Comparison of ENCODE assay signal across 8 mouse cellular contexts in genomic region chr2:150608872-150609560, GRCm38 (mm10). TPM values are rescaled to one million over a fixed set of nuclear protein-coding genes. Genes with fewer than 3 reads are reported as not detected.
DNase-seq lines count a peak whose midpoint lies in the region; ATAC-seq lines count a peak whose summit lies in the region.

No protein-coding gene starts in this region.

- 0 out of 2 replicates have a peak overlapping the region, but pooled peaks have one; percentile 10 for H3K9ac ChIP-seq in midbrain, embryonic 11.5 days (ENCODE audit: low read length)

- peaks cover 7% of the 10 kb centered on the region for H3K4me1 ChIP-seq in midbrain, embryonic 11.5 days (ENCODE audit: control insufficient read depth, insufficient read depth, low read length)

- H3K9me3 ChIP-seq in midbrain, embryonic 11.5 days (ENCODE audit: control insufficient read depth, low read length) = no peaks in the 10 kb centered on the region

- intact Hi-C loops in left cerebral cortex, postnatal 4 days (cut with DNase I) = loop anchor here (2.0 kb wide), 2 partner anchors 66 to 140 kb away; partner anchors contain the start of gene Entpd6

- H3K27ac ChIP-seq in midbrain, embryonic 11.5 days (ENCODE audit: low read depth, low read length) = no peak overlapping the region

- no peaks in the 10 kb centered on the region for H3K36me3 ChIP-seq in midbrain, embryonic 11.5 days (ENCODE audit: control insufficient read depth, insufficient read depth, low read length)

- H3K4me3 ChIP-seq in midbrain, embryonic 11.5 days (ENCODE audit: low read depth, low read length) = peak overlapping the region; percentile 66

- WGBS in midbrain, embryonic 11.5 days = 1% methylated on average over 10 of the region's 10 CpGs

- H3K4me2 ChIP-seq in midbrain, embryonic 11.5 days = peak overlapping the region; percentile 63

- peak; percentile 34 for DNase-seq in 3134 (ENCODE audit: extremely low read depth, insufficient read length, low spot score)
- peak; percentile 80 for DNase-seq in R1 (ENCODE audit: low read depth, low spot score)
- peak; percentile 40 to 73 for DNase-seq in cerebellum, postnatal 36 days
- DNase-seq in frontal cortex, postnatal 36 days (ENCODE audit: low spot score in 2 of 2) = peak; percentile 66 to 90
- peak; percentile 65 for DNase-seq in kidney, adult 18-20 months
- DNase-seq in left cerebral cortex, postnatal 4 days = peak; percentile 49
- peak; percentile 97 for DNase-seq in midbrain, embryonic 11.5 days (ENCODE audit: low spot score, missing footprints)
- DNase-seq in spleen, adult 12 weeks (ENCODE audit: low spot score) = peak; percentile 40

- H3K27me3 ChIP-seq in midbrain, embryonic 11.5 days (ENCODE audit: control insufficient read depth, insufficient read depth, low read length) = no peaks in the 10 kb centered on the region

- peak; percentile 74 for ATAC-seq in midbrain, embryonic 11.5 days (ENCODE audit: low FRiP score)

RNA-seq across cellular contexts. Expression of gene Apmap, which starts 0.6 kb away (rescaled TPM):
- 10 to 100 TPM; 29.1 to 37.9 TPM for total RNA-seq in left cerebral cortex, postnatal 4 days (2021)
- polyA plus RNA-seq in midbrain, embryonic 11.5 days (2014; fragmentation: Nextera tagmentation; extraction: Ambion mirVana) = 36.9 and 37.7 TPM in 2 replicates

RNA-seq across cellular contexts. Expression of gene Cst7, which starts 38.8 kb away (rescaled TPM):
- total RNA-seq in left cerebral cortex, postnatal 4 days (2021) = not detected
- 0.23 and 0.33 TPM in 2 replicates for polyA plus RNA-seq in midbrain, embryonic 11.5 days (2014; fragmentation: Nextera tagmentation; extraction: Ambion mirVana)

RNA-seq across cellular contexts. Expression of gene Acss1, which starts 59.3 kb away (rescaled TPM):
- 10 to 100 TPM; 15.5 to 16.6 TPM for total RNA-seq in left cerebral cortex, postnatal 4 days (2021)
- polyA plus RNA-seq in midbrain, embryonic 11.5 days (2014; fragmentation: Nextera tagmentation; extraction: Ambion mirVana) = 20.5 and 21.5 TPM in 2 replicates

Comparison
In these comparisons a context has a peak if more than half of its experiments do, and no peak if none do; other contexts are left out.
1. DNase-seq: peak in every context shown above with its lines; median percentile 97 in midbrain, embryonic 11.5 days; 80 in R1; 78 in frontal cortex, postnatal 36 days; 65 in kidney, adult 18-20 months; 56 in cerebellum, postnatal 36 days; 49 in left cerebral cortex, postnatal 4 days; 40 in spleen, adult 12 weeks; 34 in 3134.